Comparison of ENCODE assay signal across 1 mouse cellular context in the genomic region with DNA sequence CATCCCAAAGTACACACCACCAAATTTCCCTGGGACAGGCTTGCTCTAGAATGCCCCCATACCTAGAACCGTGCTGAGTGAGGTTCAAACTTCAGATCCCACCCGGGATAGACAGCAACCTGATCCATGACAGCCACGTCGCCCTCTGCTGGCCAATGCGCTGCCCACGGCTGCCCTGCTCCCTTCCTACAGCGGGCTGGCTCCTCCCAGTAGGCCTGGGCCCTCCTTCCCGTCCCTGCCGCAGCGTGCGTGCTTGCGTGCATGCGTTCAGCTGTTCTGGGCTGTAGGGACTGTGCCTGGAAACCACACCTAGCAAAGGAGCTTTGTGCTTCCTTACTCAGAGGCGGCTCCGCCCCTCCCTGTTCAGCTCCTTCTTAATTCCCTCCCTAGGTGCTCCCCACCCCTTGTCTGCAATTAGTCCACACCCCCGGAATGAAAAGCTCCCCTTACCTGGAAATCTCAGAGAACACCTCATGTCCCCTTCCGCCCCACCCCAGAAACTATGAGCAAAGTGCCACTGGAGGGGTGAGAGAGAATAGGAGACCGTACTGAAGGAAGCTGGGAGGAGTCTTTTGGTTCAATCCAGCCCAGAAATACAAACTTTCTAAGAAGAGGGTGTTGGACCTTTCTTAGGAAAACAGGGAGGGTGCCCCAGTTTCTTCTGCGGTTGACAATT.
TF ChIP-seq lines count a peak whose summit lies in the region.

No protein-coding gene starts in this region.

TF ChIP-seq in MEL, 35 proteins besides CTCF, POLR2A, EP300 and RAD21 (continued from another document):
- no peak for TF ChIP-seq GATA1 (IDR thresholded peaks at IDR 0.05; ENCODE audit: low read depth, low read length)
- peak; percentile 71 for TF ChIP-seq TCF12 (IDR thresholded peaks at IDR 0.05; ENCODE audit: low read depth, low read length)
- no peak; the same call in 1 of the 2 replicates for TF ChIP-seq KAT2A (conservative IDR thresholded peaks at IDR 0.05; ENCODE audit: low read depth, low read length)
- no peak for TF ChIP-seq JUND (IDR thresholded peaks at IDR 0.05; ENCODE audit: low read depth, low read length)
- peak; percentile 83 for TF ChIP-seq SIN3A (IDR thresholded peaks at IDR 0.05; ENCODE audit: low read length)
- peak; percentile 81 for TF ChIP-seq MYC (IDR thresholded peaks at IDR 0.05; ENCODE audit: low read depth, low read length)
- TF ChIP-seq BHLHE40 (IDR thresholded peaks at IDR 0.05; ENCODE audit: borderline replicate concordance, low read depth, low read length) = peak; percentile 54; the same call in 1 of the 2 replicates
- TF ChIP-seq ZKSCAN1 (IDR thresholded peaks at IDR 0.05; ENCODE audit: low read depth, low read length) = no peak
- TF ChIP-seq NELFE (IDR thresholded peaks at IDR 0.05; ENCODE audit: low read depth, low read length) = peak; percentile 55
- 0 out of 2 replicates have a peak, but pooled peaks have one; percentile 31 for TF ChIP-seq ZC3H11A (IDR thresholded peaks at IDR 0.05; ENCODE audit: low read depth, low read length)
- TF ChIP-seq NRF1 (IDR thresholded peaks at IDR 0.05; ENCODE audit: insufficient read depth, low read depth, low read length, poor library complexity, severe bottlenecking) = peak; percentile 46; the same call in 1 of the 2 replicates
- TF ChIP-seq POLR2AphosphoS5 (IDR thresholded peaks at IDR 0.05; ENCODE audit: borderline replicate concordance, low read depth, low read length) = peak; percentile 85; the same call in 1 of the 2 replicates
- TF ChIP-seq ZNF384 (IDR thresholded peaks at IDR 0.05; ENCODE audit: low read depth, low read length) = no peak
- TF ChIP-seq MAX (IDR thresholded peaks at IDR 0.05; ENCODE audit: low read length) = peak; percentile 78
- no peak for TF ChIP-seq MEF2A (IDR thresholded peaks at IDR 0.05; ENCODE audit: extremely low read depth, insufficient replicate concordance, low read depth, low read length, poor library complexity, severe bottlenecking)
- peak; percentile 74 for TF ChIP-seq TBP (IDR thresholded peaks at IDR 0.05; ENCODE audit: low read depth, low read length)
- no peak for TF ChIP-seq UBTF (IDR thresholded peaks at IDR 0.05; ENCODE audit: borderline replicate concordance, insufficient read depth, low read depth, low read length)
- peak; percentile 50; the same call in 1 of the 2 replicates for TF ChIP-seq RCOR1 (IDR thresholded peaks at IDR 0.05; ENCODE audit: low read depth, low read length)
- TF ChIP-seq MXI1 (IDR thresholded peaks at IDR 0.05; ENCODE audit: low read depth, low read length) = peak; percentile 93
- TF ChIP-seq SMC3 (IDR thresholded peaks at IDR 0.05; ENCODE audit: low read depth, low read length) = peak; percentile 73
- 0 out of 2 replicates have a peak, but pooled peaks have one; percentile 18 for TF ChIP-seq CHD1 (IDR thresholded peaks at IDR 0.05; ENCODE audit: low read depth, low read length)
